Mouse (Mus musculus) layer of hippocampus, adult 2 months (tissue): Measurements from ENCODE around the gene Tob1. TPM values are rescaled to one million over a fixed set of nuclear protein-coding genes. Genes with fewer than 3 reads are reported as not detected.

Experiments
- DNase-seq, 2 experiments: peaks; one replicate each; pipeline ENCODE4 v3.0.0; 2022; ENCODE audit warnings: low spot score in 2 of 2
- H3K27ac ChIP-seq: fragments of 200-600 bp; 2 replicates; pipeline ENCODE4 v1.8.1; 2022
- H3K4me3 ChIP-seq: fragments of 200-600 bp; 2 replicates; pipeline ENCODE4 v1.8.1; 2022; ENCODE audit warnings: mild to moderate bottlenecking
- CTCF ChIP-seq: fragments of 200-600 bp; conservative IDR thresholded peaks from 2 replicates; pipeline ENCODE4 v1.8.1; 2022; ENCODE audit warnings: antibody characterized with exemption, mild to moderate bottlenecking, moderate library complexity
- total RNA-seq, 2 experiments: library from RNA; stranded (reverse); gene quantifications; 2 replicates each; pipeline ENCODE4 v1.2.3; 2021

The Tob1 gene
- total RNA-seq, 2 experiments from 2014 or later = 36.6 to 39.2 TPM

DNA sequence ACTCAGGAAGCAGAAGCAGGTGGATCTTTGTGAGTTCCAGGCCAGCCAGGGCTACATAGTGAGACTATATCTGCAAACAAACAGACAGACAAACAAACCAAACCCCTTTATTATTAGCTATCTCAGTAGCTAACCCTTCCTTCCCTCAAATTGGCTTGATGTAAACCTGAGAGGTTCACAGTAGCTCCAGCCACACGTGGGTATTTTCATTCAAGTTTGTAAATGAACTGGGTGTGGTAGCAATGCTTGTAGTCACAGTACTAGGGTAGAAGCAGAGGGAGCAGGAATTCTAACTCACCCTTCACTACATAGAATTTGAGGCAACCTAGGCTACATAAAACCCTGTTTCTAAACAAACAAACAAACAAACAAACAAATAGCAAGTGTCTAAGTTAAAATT is 31.5 kb upstream of the Tob1 start:
- no peak overlapping the region for H3K4me3 ChIP-seq
- no peak for DNase-seq
- TF ChIP-seq CTCF = no peak
- H3K27ac ChIP-seq = no peak overlapping the region

DNA sequence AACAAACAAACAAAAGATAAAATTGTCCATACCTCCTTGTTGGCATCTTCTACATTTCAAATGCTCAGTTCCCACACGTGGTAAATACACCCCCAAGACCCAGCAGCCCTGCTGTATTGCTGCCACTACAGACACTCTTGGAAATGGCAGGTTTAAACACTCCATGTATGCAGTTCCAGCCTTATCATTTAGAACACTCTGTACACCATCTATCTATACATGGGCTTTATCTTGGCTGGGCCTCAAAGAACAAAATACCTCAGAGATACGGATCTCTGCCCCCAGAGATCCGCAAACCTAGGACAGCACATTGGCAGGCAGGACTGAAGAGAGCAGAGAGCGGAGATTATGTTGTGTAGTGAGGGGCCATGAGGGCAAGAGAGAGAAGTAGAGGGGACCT is 31.1 kb upstream of the Tob1 start:
- DNase-seq = no peak
- Histone ChIP-seq H3K27ac (no peak overlapping the region), H3K4me3 (no peak overlapping the region)
- TF ChIP-seq CTCF = no peak

DNA sequence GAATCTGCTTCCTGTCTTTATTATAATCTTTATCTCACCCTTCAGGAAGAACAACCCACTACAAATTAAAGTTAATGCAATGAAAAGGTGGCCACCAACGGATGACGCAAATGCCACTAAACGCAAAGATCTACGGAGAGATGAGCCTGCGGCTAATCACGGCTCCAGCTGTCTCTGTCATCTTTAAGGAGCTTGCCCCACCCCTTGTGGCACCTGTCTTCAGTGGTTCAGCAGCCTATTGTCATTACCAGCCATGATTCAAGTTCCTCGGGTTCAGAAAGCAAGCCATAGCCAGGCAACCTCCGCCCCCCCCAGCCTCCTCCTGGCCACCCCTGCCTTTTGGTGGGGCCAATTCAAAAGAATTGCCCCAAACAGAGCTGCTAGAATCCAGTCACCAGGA is 29.6 kb upstream of the Tob1 start:
- Histone ChIP-seq H3K4me3 (no peak overlapping the region), H3K27ac (no peak overlapping the region)
- TF ChIP-seq CTCF = no peak
- DNase-seq = no peak

DNA sequence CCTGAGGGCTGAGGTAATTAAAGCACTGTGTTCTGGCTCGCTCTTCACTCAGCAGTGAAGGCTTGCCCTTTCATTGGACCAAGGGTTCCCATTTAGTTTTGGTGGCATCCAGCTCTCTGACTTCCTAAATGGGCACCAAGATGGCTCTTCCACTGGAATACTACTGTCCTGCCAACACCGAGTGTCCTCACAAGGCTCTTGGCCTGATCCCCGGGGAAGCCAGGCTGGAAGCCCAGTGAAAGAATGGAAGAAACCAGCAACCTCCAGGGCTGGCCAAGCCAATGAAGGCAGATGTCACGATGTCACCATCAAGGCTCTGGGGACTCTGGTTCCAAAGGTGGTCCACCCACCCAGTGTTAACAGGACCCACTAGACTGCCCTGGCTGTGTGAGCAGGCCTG is 28.5 kb upstream of the Tob1 start:
- no peak for DNase-seq
- no peak for TF ChIP-seq CTCF
- Histone ChIP-seq H3K27ac (no peak overlapping the region), H3K4me3 (no peak overlapping the region)

DNA sequence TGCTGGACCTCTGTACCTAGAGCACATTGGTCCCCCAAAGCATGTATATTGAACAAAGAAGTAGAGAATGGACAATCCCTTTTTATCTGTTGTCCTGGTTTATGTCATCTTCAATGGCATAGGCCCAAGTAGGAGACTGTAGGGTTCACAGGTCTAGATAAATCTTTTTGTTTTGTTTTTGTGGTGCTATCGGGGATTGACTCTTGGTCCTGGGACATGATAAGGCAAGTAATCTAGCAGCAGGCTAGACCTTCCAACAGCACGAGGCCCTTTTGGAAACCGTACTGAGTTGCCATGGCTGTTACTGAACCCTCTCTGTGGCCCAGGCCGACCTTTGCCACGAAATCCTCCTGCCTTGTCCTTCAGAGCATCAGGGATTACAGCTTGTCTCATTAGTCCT is 28.1 kb upstream of the Tob1 start:
- no peak overlapping the region for H3K4me3 ChIP-seq
- H3K27ac ChIP-seq = no peak overlapping the region
- no peak for TF ChIP-seq CTCF
- no peak for DNase-seq

DNA sequence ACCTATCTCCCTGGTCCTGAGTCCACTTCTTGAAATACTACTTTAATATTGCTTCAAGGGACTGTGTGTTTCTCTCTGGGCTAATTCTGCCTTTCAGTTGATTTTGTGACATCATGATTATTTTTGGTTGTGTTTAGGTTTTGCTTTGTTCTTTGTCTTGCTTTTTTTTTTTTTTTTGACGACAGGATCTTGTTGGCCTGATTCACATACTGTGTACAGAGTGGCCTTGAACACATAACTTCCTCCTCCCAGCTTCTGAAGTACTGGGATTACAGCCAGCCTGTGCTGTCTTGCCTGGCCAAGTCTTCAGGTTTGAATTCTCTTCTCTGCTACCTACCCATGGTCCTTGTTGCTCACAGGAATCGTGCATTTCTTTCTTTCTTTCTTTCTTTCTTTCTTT is 27.6 kb upstream of the Tob1 start:
- DNase-seq = no peak
- no peak overlapping the region for H3K4me3 ChIP-seq
- H3K27ac ChIP-seq = no peak overlapping the region
- no peak for TF ChIP-seq CTCF

DNA sequence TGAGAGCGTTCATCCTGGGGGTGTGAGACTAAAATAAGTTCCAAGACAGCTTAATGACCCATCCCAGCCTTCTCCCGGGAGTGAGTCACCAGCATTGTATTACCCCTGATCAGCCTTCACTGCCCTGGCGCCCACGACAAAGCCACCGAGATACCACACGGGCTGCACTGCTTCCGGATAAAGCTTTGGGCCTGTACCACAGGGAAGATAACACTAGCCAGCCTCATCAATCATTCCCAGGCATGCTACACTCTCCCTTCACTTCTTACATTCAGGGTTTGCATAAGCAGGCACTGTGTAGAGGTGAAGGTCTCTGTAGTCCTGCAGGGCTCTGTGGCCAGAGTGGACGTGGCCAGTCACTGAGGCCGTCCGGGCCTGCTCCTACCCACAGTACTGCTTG is 21.7 kb upstream of the Tob1 start:
- Histone ChIP-seq H3K27ac (no peak overlapping the region), H3K4me3 (no peak overlapping the region)
- DNase-seq = no peak
- no peak for TF ChIP-seq CTCF

DNA sequence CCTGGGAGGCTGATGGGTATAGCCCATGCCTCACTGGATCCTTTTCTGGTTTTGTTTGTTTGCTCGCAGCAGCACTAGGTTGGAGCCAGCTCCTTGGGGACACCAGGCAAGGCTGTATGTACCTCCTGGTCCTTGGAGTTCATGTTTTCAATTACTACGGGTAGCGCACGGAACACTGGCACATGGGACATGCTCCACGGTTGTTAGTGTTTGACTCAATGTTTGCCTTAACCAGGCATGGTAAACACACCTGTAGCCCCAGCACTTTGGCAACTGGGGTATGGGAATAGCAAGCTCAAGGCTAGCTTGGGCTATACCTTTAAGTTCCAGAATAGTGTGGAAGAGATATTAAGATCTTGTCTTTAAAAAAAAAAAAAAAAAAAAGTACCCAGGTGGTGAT is 20.6 kb upstream of the Tob1 start:
- H3K27ac ChIP-seq = no peak overlapping the region
- no peak for DNase-seq
- H3K4me3 ChIP-seq = no peak overlapping the region
- no peak for TF ChIP-seq CTCF

DNA sequence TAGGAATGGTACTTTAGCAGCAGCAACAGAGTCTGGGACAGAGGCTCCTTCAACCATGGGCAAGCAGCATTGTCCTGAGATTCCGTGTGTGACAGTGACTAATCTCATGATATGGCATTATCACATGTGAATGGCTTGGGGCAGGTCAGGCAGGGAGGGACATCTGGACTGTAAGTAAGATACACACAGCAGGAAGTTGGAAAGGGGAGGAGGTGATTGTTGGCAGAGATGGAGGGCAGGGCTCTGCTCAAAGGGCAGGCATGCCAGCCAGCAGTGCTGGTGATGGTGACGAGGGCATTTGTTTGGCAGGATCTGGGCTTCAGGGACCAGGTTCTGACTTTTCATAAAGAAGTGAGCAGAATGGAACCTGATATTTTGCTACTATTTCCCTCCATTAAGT is 18.1 kb upstream of the Tob1 start:
- Histone ChIP-seq H3K4me3 (no peak overlapping the region), H3K27ac (no peak overlapping the region)
- DNase-seq = no peak
- TF ChIP-seq CTCF = no peak

DNA sequence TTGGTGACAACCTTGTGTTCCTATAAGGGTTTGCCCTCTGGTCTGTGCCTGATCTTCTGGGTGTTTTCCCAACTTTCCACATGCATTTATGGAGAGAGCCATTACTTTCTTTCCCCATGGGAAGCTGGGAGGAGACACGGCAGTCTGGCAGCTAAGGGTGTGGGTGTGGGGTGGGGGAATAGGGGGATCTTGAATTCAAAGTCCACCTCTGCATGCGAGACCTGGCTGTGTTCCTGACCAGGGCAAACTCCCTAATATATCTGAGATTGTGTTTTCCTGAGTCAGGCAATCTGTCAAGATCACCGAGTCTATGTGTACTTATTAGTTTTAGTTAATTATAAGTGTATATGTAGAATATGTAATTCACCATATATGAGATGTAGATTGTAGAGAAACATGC is 14.9 kb upstream of the Tob1 start:
- no peak overlapping the region for H3K27ac ChIP-seq
- no peak for TF ChIP-seq CTCF
- DNase-seq = no peak
- no peak overlapping the region for H3K4me3 ChIP-seq

DNA sequence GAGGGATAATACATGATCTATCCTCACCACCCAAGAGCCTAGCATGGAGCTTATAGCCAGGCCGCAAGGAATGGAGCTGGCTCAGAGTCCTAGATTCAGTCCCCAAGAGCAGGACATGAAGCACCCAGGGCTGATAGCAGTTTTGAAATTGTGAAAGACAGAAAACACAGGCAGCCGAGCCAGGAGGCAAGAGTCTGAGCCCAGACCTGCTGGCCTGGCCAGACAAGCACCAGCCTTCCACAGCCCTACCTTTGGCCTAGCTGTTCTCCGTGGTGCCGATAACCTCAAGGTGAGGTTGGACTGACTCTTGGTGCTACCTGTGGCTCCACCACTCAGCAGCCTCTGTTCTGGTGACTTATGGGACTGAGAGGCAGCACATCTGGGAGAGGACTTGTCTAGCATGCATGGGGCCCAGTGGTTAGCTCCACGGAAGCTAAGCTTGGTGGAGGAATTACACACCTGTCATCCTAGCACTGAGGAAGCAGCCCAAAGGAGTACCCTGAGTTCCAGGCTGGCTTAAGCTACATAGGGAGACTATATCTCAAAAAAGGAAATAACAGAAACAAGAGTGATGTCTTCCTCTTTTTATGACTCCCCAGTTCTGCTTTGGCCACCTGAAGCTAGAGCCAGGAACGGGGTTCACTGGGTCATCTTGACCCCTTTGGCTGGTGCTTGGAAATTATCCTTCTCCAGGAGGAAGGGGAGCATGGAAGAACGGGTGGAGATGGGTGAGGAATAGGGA is 12.7 kb upstream of the Tob1 start:
- no peak overlapping the region for H3K27ac ChIP-seq
- no peak overlapping the region for H3K4me3 ChIP-seq
- TF ChIP-seq CTCF = no peak
- DNase-seq = no peak

DNA sequence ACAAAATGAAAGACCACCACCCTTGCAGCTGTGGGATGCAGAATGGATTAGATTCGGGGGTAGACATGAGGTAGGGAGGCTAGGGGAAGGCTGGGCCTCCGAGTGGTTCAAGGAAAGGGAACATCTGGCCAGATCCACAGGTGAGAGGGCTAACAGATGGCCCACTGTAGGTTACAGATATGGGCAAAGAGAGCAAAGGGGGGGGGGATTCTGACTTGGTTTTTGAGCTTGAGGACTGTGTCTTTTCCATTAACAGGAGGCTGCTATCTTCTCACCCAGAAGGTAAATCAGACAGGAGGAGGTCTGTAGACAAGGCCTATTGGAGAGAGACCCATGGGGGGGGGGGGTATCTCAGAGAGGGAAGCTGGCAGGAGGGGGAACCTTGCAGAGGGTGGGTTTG is 11.5 kb upstream of the Tob1 start:
- no peak for TF ChIP-seq CTCF

DNA sequence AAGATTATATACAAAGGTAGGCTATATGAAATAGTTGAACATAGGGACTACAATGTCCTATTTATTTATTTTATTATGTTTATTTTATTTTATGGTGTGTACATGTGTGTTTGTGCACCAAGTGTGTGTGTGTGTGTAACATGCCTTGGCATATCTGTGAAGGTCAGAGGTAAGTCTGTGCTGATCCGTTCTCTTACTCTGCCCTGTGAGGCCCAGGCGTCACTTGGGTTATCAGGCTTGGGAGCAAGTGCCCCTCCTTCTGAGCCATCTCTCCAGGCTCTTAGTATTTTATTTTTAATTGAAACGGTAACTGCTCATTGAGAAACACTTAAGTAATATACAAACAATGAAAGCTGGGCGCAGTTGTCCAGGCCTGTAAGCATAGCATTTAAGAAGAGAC is 10.8 kb upstream of the Tob1 start:
- Histone ChIP-seq H3K4me3 (no peak overlapping the region), H3K27ac (no peak overlapping the region)
- no peak for DNase-seq
- no peak for TF ChIP-seq CTCF

More for the DNA sequence above, 11.5 kb upstream of the Tob1 start:
- H3K4me3 ChIP-seq = no peak overlapping the region
- no peak for DNase-seq
- H3K27ac ChIP-seq = no peak overlapping the region

DNA sequence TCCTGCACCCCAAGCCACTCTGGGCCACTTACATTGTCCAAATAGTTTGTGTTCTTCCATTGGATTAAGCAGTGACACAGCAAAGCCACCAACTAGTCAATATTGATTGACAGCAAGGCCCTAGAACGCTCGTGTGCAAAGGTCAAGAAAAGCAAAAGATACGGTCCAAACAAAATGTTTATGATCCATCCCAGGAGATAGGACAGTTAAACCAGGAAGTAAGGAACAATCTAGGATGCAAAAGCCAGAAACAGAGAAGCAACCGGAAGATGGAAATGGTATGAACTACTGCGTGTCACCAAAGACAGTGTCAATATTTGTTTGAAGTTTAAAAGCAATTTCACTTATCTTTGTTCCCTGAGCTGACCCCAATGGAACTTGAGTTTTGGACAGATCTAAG is 9.1 kb upstream of the Tob1 start:
- H3K4me3 ChIP-seq = no peak overlapping the region

DNA sequence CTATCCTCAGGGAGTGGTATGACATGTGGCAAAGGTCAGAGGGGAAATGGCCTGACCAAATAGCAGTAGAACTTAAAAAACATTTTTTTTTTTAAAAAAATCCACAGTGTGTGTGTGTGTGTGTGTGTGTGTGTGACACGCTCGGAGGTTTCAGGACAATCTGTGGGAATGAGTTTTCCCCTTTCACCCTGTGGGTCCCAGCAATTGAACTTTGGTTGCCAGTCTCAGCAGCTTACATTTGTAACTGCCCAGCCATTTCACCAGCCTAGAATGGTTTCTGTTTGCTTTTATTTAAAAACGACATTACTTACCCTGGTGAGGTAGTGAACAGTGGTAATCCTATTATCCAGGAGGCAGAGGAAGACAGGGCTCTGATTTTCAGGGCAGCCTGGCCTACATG is 8.2 kb upstream of the Tob1 start:
- DNase-seq = no peak
- H3K4me3 ChIP-seq = no peak overlapping the region
- no peak overlapping the region for H3K27ac ChIP-seq
- TF ChIP-seq CTCF = no peak

More for the DNA sequence above, 9.1 kb upstream of the Tob1 start:
- TF ChIP-seq CTCF = no peak
- H3K27ac ChIP-seq = no peak overlapping the region
- DNase-seq = no peak
